Mouse (Mus musculus) megakaryocyte progenitor cell, adult 5-6 weeks (primary cell): ENCODE data around the gene Mrpl52. TPM values are rescaled to one million over a fixed set of nuclear protein-coding genes. Genes with fewer than 3 reads are reported as not detected.

ENCODE experiments used
- ATAC-seq: replicated peaks from 2 replicates; pipeline ENCODE4 v1.8.0; 2016; ENCODE audit warnings: mild to moderate bottlenecking, moderate TSS enrichment, inconsistent platforms; ENCODE audit not compliant: poor library complexity
- total RNA-seq, 2 experiments: library from RNA; stranded (forward) in 1 of 2; stranded (reverse) in 1 of 2; fragments of 157-497, 149-512 nt in 1 of 2; fragments of 200-1000 nt in 1 of 2; gene quantifications; 2 replicates each; pipeline versions ENCODE4 v1.2.3 to v1.2.4; 2015 to 2017

The Mrpl52 gene
- total RNA-seq, 2 experiments from 2014 or later: 86.7 to 124 TPM

DNA sequence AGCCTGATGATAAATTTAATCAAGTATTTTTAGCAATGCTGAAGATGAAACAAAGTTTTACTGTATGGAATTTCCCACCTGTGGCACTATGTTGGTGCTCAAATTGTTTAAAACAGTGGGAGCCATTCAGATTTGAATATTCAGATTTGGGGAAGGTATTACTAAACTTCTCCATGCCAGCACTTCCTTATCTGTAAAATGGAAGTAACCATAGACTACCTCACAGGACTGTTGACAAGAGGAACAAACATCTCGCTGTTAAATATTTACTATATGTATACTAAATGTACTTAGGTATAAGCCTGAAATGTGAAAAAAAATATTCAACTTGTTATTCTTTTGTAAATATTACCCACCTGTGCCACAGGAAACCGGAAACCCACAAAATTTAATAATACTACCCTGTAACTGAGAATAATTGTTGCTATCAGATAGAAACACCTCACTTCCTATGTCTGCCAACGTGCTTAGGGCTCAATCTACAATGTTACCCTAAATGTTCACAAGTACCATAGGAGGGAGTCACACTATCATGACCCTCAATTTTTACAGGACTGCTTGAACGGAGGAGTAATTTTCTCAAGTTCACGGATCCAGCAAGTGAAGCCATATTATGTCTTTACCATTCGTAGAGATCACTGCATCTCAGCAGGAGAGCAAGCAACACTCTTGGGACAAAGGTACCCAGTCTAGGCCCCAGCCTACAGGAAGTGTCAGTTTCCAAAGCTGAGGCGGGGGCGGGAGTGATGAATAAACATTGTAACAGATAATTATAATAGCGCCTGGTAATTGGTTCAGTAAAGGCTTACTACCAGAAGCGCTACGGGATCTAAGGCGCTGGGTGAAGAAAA, 36.6 kb downstream of the Mrpl52 start:
- peak; percentile 27 for ATAC-seq

GRCm38 (mm10) chr14:54463959-54464292, 37.2 kb downstream of the Mrpl52 start, which contains the start of gene Lrp10:
Lrp10 (plus strand) TSS chr14:54464137.
- ATAC-seq: peak; percentile 89

GRCm38 (mm10) chr14:54464293-54465005, 37.7 kb downstream of the Mrpl52 start:
- ATAC-seq: peak; percentile 79

DNA sequence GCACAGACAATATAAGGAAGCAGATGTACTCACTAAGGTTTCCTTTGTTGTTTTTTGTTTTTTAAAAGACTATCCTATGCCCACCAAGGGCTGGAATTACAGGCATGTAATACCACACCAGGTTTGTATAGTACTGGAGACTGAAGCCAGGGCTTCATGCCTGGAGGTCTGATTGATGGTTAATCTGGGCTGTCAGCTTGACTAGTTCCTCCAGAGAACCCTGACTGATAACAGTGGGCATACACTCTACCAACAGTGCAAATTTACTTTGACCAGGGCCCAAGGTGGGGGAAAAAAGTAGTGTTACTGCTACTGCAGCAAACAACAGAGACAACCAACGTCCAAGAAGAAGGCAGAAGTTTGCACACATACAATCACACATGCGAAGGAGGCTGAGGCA, 44.8 kb downstream of the Mrpl52 start:
- ATAC-seq: peak; percentile 53

GRCm38 (mm10) chr14:54472671-54473070, 46.0 kb downstream of the Mrpl52 start:
- no peak for ATAC-seq

- ATAC-seq: no peak
Measured at GRCm38 (mm10) chr14:54474744-54475143, 48.0 kb downstream of the Mrpl52 start.

- ATAC-seq: no peak; the same call in 1 of the 2 replicates
Measured at GRCm38 (mm10) chr14:54475941-54476844, 49.5 kb downstream of the Mrpl52 start, which contains the start of gene Rem2. Rem2 (plus strand) TSS chr14:54476100.

- no peak for ATAC-seq
Measured at GRCm38 (mm10) chr14:54477172-54477909, 50.6 kb downstream of the Mrpl52 start.

Other genes with a start within 250 kb of the Mrpl52 start
- gene Dad1, start 172.8 kb upstream of the Mrpl52 start, total RNA-seq (2015): 228 and 315 TPM in 2 replicates
- 125 and 135 TPM in 2 replicates for gene Dad1, start 172.8 kb upstream of the Mrpl52 start, total RNA-seq (2017)
- gene Abhd4, start 172.7 kb upstream of the Mrpl52 start, total RNA-seq (2015): 34.6 and 44.2 TPM in 2 replicates
- gene Abhd4, start 172.7 kb upstream of the Mrpl52 start, total RNA-seq (2017): 20.4 and 33.1 TPM in 2 replicates
- gene Olfr49, start 142.0 kb upstream of the Mrpl52 start, total RNA-seq (2015): not detected in 2 replicates
- not detected in 2 replicates for gene Olfr49, start 142.0 kb upstream of the Mrpl52 start, total RNA-seq (2017)
- gene Oxa1l, start 66.1 kb upstream of the Mrpl52 start, total RNA-seq (2015): 49.6 and 56.2 TPM in 2 replicates
- gene Oxa1l, start 66.1 kb upstream of the Mrpl52 start, total RNA-seq (2017): 37.0 and 37.9 TPM in 2 replicates
- 2.7 and 3.5 TPM in 2 replicates for gene Slc7a7, start 9.1 kb upstream of the Mrpl52 start, total RNA-seq (2015)
- 5.4 and 6.4 TPM in 2 replicates for gene Slc7a7, start 9.1 kb upstream of the Mrpl52 start, total RNA-seq (2017)
- gene Mmp14, start 4.7 kb downstream of the Mrpl52 start, total RNA-seq (2015): 2.1 and 4.5 TPM in 2 replicates
- gene Mmp14, start 4.7 kb downstream of the Mrpl52 start, total RNA-seq (2017): 3.0 and 4.1 TPM in 2 replicates
- gene Lrp10, start 37.2 kb downstream of the Mrpl52 start, total RNA-seq (2015): 23.5 and 25.0 TPM in 2 replicates
- gene Lrp10, start 37.2 kb downstream of the Mrpl52 start, total RNA-seq (2017): 27.4 and 37.2 TPM in 2 replicates
- 0.29 and 0.62 TPM in 2 replicates for gene Rem2, start 49.2 kb downstream of the Mrpl52 start, total RNA-seq (2015)
- 2.2 TPM in 1 of 2 replicates, not detected in the other for gene Rem2, start 49.2 kb downstream of the Mrpl52 start, total RNA-seq (2017)
- 57.3 and 76.3 TPM in 2 replicates for gene Prmt5, start 90.6 kb downstream of the Mrpl52 start, total RNA-seq (2015)
- 62.1 and 66.6 TPM in 2 replicates for gene Prmt5, start 90.6 kb downstream of the Mrpl52 start, total RNA-seq (2017)
- gene Haus4, start 127.7 kb downstream of the Mrpl52 start, total RNA-seq (2015): 62.1 and 62.7 TPM in 2 replicates
- gene Haus4, start 127.7 kb downstream of the Mrpl52 start, total RNA-seq (2017): 90.7 and 94.0 TPM in 2 replicates
- 1.2 and 2.1 TPM in 2 replicates for gene Ajuba, start 150.6 kb downstream of the Mrpl52 start, total RNA-seq (2015)
- 0.29 and 1.2 TPM in 2 replicates for gene Ajuba, start 150.6 kb downstream of the Mrpl52 start, total RNA-seq (2017)
- 6.9 and 14.0 TPM in 2 replicates for gene 4931414P19Rik, start 179.1 kb downstream of the Mrpl52 start, total RNA-seq (2015)
- 5.1 TPM in 2 replicates for gene 4931414P19Rik, start 179.1 kb downstream of the Mrpl52 start, total RNA-seq (2017)
- 189 and 217 TPM in 2 replicates for gene Psmb5, start 191.1 kb downstream of the Mrpl52 start, total RNA-seq (2015)
- gene Psmb5, start 191.1 kb downstream of the Mrpl52 start, total RNA-seq (2017): 58.9 and 64.6 TPM in 2 replicates
- not detected in 2 replicates for gene Psmb11, start 194.5 kb downstream of the Mrpl52 start, total RNA-seq (2015)
- 0.04 TPM in 1 of 2 replicates, not detected in the other for gene Psmb11, start 194.5 kb downstream of the Mrpl52 start, total RNA-seq (2017)
- gene Gm17606, start 214.0 kb downstream of the Mrpl52 start, total RNA-seq (2015): not detected in 2 replicates
- not detected in 2 replicates for gene Gm17606, start 214.0 kb downstream of the Mrpl52 start, total RNA-seq (2017)
- 0.39 and 0.62 TPM in 2 replicates for gene Cdh24, start 214.5 kb downstream of the Mrpl52 start, total RNA-seq (2015)
- 0.71 and 0.92 TPM in 2 replicates for gene Cdh24, start 214.5 kb downstream of the Mrpl52 start, total RNA-seq (2017)